In the genomic region with DNA sequence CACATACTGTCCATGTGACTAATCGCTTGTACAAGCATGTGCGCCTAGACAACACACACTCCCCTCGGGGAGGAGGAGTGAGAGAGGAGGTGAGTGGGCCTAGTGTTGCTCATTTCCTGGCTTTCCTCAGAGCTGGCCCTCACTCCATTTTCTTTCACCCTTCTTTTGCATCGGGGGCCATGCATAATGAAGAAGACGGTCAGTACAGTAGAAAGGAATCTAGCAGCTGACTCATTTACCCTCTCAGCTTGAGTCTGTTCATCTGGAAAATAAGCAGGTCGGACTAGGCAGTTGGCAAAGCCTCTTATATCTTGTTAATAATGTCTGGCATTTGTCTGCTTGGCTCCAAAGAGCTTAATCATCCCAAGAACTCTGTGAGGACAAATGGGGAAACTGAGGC, we compare ENCODE assay signal across 15 mouse cellular contexts.
"Had no signal": no experiment of that assay in that cellular context is flagged by ENCODE, and none has a peak within 500 bp of the region (broad histone marks: within the 10 kb centered on the region; RNA-seq: fewer than 3 reads in every experiment).

No protein-coding gene starts in this region.

- H3K36me3 ChIP-seq: neural tube, embryonic 15.5 days; stomach, embryonic 15.5 days had no signal

- DNase-seq: retina, postnatal 1 day; right cerebral cortex, adult 18-20 months; right cerebral cortex, postnatal 14 days; right cerebral cortex, postnatal 25 days; right cerebral cortex, postnatal 4 days; spleen, adult 18-20 months; thymus, adult 18-20 months; thymus, adult 2 months; thymus, postnatal 14 days; thymus, postnatal 25 days; thymus, postnatal 36 days; thymus, postnatal 4 days had no signal

- H3K4me1 ChIP-seq: stomach, embryonic 15.5 days had no signal

- H3K4me3 ChIP-seq: neural tube, embryonic 15.5 days; stomach, embryonic 15.5 days had no signal

- H3K9ac ChIP-seq: neural tube, embryonic 15.5 days; stomach, embryonic 15.5 days had no signal

- H3K9me3 ChIP-seq: neural tube, embryonic 15.5 days; stomach, embryonic 15.5 days had no signal

- H3K4me2 ChIP-seq: neural tube, embryonic 15.5 days; stomach, embryonic 15.5 days had no signal

- H3K27ac ChIP-seq: neural tube, embryonic 15.5 days; stomach, embryonic 15.5 days; stomach, postnatal 0 days had no signal
